Mouse (Mus musculus) mature B cell (primary cell): ENCODE data around the gene Pilrb1.
"Not testable (repeated sequence)": the region's sequence is repeated elsewhere in the genome, so short reads cannot be mapped to it uniquely, and the experiment has no call there.

Experiments used
- in situ Hi-C: fragments of 300-500 bp; cut with MboI; formaldehyde crosslinking; loops from 2 replicates; pipeline ENCODE4 v1.14.3; 2019

Pilrb1 gene

DNA sequence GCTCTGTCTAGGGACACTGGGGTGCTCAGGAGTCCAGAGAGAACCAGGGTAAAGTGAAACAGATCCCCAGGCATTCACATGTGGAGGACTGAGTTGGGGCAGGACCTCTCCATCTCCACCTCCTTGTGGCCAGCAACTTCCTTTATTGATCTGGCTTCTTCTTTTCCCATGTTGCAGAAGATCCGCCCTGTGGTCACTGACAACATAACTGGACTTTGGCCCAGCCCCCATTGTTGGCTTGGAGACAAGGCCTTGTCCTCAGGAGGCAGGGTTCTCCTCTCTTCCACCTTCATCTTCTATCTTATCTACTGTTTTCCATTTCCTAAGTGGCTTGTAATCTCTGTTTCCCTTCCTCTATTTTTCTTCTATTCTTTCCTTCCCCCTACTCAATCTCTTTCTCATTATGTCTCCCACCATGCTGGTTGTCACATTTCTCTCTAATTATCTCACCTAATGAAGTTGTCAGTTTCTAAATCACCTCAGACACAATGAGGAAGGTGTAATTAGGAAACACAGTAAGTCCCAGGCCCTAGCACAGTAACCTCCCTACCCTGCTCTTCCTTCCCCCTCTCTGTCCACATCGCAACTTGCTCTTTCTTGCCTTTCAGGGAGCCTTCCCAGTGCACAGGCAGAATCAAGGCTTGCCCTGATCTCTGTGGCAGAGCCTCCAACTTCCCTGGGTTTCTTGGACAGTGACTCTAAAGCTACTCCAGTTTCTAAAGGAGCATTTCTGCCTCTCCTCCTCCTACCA lies at the start of gene Pilrb1:
Pilrb1 (minus strand) TSS at position 147 of the 751 bp plus-strand sequence.
- in situ Hi-C loops = not testable (repeated sequence)

DNA sequence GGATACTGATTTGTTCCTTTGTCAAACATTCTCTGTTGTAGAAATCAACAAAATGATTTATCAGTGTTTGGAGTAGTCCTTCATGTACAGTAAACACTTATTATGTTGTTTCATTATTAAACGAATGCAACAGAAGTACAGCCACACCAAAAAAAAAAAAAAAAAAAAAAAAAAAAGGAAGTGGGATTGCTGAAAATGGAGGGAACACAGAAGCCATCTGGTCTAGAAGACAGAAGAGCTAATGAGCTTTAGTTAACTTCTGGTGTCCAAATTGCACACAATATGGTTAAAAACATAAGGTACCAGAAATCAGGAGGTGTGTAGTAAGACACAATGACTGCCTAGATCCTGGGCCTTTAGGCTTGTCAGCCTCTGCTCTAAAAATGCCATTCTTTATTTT lies 39.9 kb upstream of the Pilrb1 start:
- in situ Hi-C loops = no loop called here

DNA sequence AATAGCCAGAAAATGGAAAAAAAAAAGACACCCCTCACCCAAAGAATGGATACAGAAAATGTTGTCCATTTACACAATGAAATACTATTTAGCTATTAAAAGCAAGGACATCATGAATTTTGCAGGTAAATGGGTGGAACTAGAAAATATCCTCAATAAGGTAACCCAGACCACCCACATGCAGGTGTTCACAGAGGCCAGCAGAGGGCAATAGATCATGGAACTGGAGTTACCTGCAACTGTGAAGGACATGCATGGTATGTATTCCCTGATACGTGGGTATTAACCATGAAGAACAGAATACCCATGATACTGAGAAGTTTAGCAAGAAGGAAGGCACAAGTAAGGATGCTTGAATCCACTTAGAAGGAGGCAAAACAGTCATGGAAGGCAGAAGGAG lies 35.0 kb upstream of the Pilrb1 start:
- in situ Hi-C loops = no loop called here

DNA sequence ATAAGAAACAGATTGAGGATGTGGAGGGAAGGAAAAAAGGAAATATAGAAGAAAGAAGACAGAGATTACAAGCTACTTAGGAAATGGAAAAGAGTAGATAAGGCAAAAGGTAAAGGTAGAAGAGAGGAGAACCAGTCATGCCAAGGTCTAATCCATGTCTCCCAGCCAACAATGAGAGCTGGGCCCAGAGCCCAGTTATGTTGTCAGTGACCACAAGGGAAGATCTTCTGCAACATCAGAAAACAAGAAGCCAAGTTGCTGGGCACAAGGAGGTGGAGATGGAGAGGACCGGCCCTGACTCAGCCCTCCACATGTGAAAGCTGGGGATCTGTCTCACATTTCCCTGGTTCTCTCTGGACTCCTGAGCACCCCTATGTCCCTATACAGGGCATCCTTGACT lies 29.8 kb upstream of the Pilrb1 start:
- in situ Hi-C loops = no loop called here

DNA sequence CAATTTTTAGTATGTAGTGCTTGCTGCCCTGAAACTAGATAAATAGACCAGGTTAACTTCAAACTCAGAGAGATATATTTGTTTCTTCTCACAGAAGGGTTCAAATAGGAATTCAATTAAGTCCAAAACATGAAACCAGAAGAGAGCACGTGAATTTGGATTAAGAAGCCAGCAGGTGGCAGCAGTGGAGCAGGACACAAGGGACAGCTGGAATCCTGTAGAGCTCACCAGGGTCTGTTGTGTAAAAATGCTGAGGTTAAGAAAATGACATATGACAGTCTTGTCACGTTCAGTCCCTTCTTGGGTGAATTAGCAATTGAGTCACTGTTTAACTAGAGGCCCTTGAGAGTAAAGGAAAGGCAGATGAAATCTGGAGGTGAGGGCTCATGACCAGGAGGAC lies 28.0 kb upstream of the Pilrb1 start:
- in situ Hi-C loops = no loop called here

DNA sequence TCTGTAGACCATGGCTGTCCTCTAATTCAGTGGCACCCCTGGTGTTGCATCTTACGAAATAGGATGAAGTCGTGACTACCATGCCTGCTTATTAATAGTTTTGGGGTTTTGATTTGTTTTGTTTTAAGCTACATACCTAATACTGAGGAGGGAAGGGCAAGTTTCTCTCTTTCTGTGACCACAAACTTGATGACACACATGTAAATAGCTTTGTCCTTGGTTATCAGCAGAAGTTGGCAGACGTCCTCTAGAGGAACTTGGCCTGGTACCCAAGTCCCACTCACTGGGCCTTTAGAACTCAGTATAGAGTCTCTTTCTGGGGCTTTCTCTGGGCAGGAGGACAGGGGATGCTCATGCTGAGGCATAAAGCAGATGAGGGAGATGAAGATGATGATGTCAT lies 25.4 kb upstream of the Pilrb1 start:
- in situ Hi-C loops = no loop called here

DNA sequence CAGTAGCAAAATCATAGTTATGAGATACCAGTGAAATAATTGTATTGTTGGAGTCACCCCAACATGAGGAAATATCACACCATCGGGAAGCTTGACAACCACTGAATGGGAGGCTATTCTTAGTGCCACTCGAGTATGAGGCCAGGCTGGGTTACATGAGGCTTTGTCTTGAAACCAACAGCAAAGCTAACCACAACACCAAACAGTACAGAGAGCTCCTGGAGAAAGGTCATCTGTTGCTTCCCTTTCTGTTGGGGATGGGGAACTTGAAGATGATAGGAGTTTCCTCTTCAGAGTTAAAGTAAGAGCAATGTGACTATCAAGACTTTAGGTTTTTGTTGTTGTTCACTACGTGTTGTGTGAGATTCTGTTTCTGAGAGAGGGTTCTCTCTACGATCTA lies 25.0 kb upstream of the Pilrb1 start:
- in situ Hi-C loops = no loop called here

DNA sequence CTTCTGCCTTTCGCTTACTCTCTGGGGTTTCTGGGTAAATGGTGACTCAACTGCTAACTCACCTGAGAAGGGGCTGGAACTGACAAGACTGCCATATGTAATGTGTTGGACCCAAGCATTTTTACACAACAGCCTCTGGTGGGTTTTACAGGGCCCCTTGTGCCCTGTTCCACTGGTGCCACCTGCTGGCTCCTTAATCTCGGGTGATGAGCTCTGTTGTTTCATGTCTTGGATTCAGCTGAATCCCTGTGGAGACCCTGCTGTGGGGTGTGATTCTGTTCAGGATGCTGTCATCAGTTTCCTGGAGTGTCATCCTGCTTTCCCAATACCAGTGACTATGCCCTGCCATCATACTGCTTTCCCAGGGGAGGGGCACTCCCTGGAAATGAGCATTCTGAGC lies 20.0 kb upstream of the Pilrb1 start:
- in situ Hi-C loops = no loop called here

DNA sequence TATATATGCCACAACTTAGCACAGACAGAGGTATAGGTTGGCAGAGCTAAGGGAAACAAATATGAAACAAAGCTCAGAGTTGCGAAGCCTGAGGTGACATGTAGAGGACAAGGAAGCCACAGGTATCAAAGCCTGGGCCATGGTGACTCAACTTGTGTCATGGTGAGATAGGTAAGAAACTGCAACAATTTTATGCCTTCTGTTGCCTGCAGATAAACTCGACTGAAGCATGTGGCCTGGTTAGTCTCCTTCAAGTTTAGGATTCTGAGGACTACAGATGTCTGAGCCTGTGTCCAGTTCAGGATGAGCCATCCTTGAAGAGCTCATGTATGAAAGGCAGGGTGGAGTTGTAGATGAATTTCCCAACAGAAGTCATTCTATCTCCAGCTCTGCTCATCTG lies 17.1 kb upstream of the Pilrb1 start:
- in situ Hi-C loops = no loop called here

DNA sequence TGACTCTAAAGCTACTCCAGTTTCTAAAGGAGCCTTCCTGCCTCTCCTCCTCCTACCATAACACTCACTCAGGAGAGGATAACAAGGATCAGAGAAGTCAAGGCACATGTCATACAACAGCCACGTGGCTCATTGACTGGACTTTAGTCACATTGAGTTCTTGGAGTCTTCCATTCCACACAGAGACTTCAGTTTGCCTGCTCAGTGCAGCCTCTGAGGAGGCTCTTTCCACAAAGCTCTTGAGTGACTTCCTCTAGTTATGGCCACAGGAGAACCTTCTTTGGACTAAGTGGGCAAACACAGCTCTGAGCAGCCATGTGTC lies 14.4 kb upstream of the Pilrb1 start:
- in situ Hi-C loops = not testable (repeated sequence)

DNA sequence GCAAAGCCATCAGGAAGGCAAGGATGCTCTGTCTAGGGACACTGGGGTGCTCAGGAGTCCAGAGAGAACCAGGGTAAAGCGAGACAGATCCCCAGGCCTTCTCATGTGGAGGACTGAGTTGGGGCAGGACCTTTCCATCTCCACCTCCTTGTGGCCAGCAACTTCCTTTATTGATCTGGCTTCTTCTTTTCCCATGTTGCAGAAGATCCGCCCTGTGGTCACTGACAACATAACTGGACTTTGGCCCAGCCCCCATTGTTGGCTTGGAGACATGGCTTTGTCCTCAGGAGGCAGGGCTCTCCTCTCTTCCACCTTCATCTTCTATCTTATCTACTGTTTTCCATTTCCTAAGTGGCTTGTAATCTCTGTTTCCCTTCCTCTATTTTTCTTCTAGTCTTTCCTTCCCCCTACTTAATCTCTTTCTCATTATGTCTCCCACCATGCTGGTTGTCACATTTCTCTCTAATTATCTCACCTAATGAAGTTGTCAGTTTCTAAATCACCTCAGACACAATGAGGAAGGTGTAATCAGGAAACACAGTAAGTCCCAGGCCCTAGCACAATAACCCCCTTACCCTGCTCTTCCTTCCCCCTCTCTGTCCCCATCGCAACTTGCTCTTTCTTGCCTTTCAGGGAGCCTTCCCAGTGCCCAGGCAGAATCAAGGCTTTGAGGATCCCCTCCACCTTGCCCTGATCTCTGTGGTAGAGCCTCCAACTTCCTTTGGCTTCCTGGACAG lies 13.9 kb upstream of the Pilrb1 start, which contains the start of gene Pilrb2:
Pilrb2 (minus strand) TSS at position 172 of the 737 bp plus-strand sequence.
- in situ Hi-C loops = not testable (repeated sequence)

DNA sequence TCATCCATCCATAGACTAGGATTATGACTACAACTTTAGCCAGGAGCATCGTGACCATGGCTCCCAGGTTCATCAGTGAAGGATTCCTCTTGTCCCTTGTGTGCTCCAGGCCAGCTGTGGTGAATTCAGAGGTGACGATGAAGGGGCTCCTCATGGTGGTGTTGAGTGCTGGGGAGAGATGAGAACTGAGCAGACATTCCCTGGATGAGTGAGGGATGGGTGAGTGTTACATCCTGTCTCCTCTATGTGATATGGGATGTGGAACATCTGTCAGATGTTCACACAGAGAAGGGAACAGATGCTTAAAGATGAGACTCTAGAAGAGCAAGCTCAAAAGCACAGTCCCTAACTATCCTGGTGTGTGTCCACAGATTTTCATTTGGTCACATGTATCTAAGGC lies 10.7 kb upstream of the Pilrb1 start:
- in situ Hi-C loops = not testable (repeated sequence)

DNA sequence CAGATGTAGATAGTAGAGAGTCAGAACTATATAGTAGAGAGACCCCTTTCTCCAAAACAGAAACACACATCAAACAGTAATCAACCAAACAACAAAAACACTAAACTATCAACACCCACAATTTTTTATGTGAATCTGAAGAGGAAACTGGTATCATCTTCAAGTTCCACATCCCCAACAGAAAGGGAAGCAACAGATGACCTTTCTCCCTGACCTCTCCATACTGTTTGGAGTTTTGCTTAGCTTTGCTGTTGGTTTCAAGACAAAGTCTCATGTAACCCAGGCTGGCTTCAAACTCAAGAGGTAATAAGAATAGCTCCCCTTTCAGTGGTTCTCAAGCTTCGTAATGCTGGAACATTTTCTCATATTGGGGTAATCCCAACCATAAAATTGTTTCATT lies 6.1 kb upstream of the Pilrb1 start:
- in situ Hi-C loops = not testable (repeated sequence)

DNA sequence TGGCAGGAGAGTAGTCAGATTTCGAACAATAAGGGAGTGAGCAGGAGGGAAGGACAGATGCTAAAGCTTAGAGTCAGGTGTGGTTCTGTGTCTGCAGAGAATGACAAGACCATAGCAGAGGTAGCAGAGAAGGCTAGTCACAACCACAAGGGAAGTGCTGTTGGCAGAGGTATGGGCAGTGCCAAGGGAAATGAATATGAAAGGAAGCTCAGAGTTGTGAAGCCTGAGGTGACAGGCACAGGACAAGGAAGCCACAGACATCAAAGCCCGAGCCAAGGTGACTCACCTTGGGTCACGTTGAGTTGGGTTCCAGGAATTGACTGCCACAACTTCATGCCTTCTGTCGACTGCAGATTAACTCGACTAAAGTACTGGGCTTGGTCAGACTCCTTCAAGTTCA lies 1.0 kb downstream of the Pilrb1 start:
- in situ Hi-C loops = not testable (repeated sequence)

DNA sequence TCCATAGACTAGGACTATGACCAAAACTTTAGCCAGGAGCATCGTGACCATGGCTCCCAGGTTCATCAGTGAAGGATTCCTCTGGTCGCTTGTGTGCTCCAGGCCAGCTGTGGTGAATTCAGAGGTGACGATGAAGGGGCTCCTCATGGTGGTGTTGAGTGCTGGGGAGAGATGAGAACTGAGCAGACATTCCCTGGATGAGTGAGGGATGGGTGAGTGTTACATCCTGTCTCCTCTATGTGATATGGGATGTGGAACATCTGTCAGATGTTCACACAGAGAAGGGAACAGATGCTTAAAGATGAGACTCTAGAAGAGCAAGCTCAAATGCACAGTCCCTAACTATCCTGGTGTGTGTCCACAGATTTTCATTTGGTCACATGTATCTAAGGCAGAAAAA lies 3.0 kb downstream of the Pilrb1 start:
- in situ Hi-C loops = not testable (repeated sequence)

DNA sequence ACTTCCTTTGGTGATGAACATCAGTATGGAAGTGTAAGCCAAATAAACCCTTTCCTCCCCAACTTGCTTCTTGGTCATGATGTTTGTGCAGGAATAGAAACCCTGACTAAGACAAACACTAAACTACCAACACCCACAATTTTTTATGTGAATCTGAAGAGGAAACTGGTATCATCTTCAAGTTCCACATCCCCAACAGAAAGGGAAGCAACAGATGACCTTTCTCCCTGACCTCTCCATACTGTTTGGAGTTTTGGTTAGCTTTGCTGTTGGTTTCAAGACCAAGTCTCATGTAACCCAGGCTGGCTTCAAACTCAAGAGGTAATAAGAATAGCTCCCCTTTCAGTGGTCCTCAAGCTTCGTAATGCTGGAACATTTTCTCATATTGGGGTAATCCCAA lies 7.6 kb downstream of the Pilrb1 start:
- in situ Hi-C loops = not testable (repeated sequence)

DNA sequence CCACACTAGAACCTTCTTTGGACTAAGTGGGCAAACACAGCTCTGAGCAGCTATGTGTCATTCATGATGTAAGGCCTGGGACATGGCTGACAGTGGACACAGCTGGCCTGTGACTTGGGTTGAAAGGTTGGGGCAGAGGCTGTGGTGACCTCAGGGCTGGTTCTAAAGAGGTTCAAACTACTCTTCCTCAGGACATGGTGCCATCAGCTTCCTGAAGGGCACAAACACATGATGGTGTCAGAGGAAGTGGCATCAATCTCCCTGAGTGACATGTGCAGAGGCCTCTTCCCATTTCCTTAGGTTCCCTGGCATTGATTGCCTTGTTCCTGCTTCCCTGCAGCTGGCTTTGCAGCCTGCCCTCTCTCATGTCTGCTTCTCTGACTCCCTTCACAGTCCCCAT lies 20.8 kb downstream of the Pilrb1 start:
- in situ Hi-C loops = not testable (repeated sequence)

DNA sequence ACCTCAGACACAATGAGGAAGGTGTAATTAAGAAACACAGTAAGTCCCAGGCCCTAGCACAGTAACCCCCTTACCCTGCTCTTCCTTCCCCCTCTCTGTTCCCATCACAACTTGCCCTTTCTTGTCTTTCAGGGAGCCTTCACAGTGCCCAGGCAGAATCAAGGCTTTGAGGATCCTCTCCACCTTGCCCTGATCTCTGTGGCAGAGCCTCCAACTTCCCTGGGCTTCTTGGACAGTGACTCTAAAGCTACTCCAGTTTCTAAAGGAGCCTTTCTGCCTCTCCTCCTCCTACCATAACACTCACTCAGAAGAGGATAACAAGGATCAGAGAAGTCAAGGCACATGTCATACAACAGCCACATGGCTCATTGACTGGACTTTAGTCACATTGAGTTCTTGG lies 21.3 kb downstream of the Pilrb1 start:
- in situ Hi-C loops = no loop called here

DNA sequence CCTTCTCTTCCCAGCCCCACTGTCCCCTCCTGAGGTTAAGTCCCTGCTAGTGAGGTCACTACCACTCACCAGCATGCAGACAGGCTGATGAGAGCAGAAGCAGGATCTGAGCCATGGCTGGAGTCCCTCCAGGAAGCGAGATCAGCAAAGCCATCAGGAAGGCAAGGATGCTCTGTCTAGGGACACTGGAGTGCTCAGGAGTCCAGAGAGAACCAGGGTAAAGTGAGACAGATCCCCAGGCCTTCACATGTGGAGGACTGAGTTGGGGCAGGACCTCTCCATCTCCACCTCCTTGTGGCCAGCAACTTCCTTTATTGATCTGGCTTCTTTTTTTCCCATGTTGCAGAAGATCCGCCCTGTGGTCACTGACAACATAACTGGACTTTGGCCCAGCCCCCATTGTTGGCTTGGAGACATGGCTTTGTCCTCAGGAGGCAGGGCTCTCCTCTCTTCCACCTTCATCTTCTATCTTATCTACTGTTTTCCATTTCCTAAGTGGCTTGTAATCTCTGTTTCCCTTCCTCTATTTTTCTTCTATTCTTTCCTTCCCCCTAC lies 21.9 kb downstream of the Pilrb1 start, which contains the start of gene Pilra:
Pilra (minus strand) TSS at position 316 of the 555 bp plus-strand sequence.
- in situ Hi-C loops = not testable (repeated sequence)

DNA sequence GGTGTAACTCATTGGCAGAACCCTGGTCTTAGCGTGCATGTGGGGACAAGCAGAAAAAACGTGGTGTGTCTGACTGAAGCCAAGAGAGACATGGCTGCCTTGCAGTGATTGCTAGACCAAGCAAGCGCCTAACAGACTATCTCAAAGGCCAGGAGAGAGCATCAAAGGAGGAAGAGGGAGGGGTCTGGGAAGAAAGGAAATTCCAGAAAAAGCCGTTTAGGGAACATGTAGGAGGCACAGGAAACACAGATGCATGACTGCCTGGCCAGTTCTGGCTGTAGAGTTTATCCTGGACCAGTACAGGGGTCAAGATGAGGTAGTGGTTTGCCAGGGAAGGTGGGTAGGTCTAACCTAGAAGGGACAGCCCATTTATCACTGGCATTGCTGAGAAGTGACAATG lies 24.4 kb downstream of the Pilrb1 start:
- in situ Hi-C loops = no loop called here

DNA sequence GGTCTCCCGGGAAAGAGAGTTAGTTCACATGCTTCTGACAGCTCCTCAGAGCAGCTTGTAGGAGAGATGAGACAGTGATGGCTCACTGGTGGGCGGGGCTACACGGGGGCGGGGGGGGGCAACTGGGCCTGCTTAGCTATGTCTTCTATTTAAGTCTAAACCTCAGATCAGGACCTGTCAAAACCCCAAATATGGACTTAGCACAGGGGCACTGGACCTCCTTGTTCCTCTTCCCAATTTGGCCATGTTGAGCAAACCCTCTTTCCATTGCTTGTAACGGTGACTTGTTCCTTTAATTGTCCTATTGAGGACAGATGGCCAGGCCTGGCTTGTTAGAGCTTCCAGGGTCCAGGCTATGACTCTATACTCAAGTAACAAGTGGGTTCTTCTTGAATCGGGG lies 26.4 kb downstream of the Pilrb1 start:
- in situ Hi-C loops = no loop called here

DNA sequence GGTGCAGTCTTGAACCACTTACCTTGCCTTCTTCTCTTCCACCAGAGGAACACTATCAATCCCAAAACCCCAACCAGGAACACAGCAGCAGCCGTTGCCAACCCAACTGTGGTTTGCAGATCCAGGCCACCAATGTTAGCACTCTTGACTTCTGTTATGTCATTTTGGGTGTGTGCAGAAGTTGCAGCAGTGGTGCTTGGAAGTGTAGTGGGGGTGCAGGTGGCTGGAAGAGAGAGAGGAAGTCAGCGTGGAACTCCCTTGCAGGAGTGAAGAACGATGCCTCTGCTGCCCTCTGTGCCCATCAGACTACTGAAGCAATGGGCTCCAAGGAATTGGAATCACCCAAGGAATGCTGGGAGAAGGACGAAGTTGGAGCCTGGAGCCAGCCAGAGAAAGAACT lies 26.8 kb downstream of the Pilrb1 start:
- in situ Hi-C loops = no loop called here

DNA sequence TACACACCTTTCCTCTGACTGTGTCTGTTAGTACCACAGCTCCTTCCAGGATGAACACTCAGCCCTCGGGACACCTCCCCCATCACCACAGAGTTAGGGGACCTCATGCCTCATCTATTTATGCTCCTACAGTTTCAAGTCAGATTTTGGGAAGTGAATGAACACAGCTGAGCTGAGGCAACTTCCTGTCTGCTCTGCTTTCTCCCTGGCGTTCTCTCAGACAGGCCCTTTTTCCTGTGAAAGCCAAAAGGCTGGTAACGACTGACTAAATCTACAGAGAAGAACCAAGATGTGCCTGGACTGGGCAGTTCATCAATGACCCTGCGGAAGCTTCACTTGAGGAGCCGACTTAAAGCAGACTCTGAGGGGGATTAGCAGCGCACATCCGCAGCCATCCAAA lies 27.7 kb downstream of the Pilrb1 start:
- in situ Hi-C loops = no loop called here
